In the genomic region with DNA sequence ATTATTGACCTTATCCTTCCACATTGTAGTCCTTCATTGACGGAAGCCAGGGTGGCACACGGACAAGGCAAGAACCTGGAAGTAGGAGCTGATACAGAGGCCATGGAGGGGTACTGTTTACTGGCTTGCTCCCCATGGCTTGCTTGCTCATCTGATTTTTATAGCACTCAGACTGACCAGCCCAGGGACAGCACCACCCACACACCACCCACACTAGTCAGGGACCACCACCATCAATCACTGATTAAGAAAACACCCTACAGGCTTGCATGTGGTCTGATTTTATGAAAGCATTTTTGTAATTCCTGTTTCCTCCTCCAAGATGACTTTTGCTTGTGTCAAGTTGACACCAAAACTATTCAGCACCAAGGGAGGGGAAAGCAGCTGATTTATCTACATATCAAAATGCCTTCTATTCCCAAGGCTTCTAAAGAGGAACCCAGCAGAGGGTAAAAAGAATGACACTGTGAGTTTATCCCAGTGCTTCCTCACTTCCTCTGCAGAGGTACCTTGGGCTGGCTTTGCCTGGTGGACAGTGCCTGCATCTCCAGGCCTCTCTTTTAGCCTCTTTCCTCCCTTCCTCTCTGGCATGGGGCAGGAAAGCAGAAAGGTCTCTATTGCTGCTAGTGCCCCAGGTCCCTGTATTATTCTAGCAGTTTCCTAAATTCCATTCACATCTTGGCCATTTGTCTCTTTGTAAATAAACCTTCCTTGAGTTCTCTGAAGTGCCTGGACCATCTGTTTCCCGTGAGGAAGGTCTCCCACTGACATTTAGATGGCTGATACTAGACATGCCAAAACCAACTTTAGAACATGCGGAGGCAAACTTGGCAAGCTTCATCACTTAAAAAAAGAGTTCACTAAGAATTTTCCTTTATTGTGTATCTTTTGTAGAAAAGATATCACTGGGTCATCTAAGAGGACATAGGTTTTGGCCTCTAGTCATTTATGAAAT, we compare ENCODE assay signal across 13 mouse cellular contexts.
A peak's percentile ranks its signal among the peaks of the same experiment; 100 is the strongest.
DNase-seq lines count a peak whose midpoint lies in the region; ATAC-seq and TF ChIP-seq lines count a peak whose summit lies in the region.
"Had no signal": no experiment of that assay in that cellular context is flagged by ENCODE, and none has a peak within 500 bp of the region (broad histone marks: within the 10 kb centered on the region; RNA-seq: fewer than 3 reads in every experiment).

No protein-coding gene starts in this region.

- TF ChIP-seq CTCF in lung, embryonic 14.5 days (IDR thresholded peaks at IDR 0.05; ENCODE audit: low read depth), result no peak
- no peak for TF ChIP-seq CTCF in lung, adult 2 months (IDR thresholded peaks at IDR 0.05; ENCODE audit: insufficient read depth, low read length)

- no peaks in the 10 kb centered on the region for H3K27me3 ChIP-seq in lung, embryonic 14.5 days (ENCODE audit: insufficient read depth, low read length)
- H3K27me3 ChIP-seq in heart, embryonic 16.5 days (ENCODE audit: control insufficient read depth, insufficient read depth, low read length), result no peaks in the 10 kb centered on the region
- H3K27me3 ChIP-seq: limb, embryonic 13.5 days had no signal

- peak; percentile 36 to 60 for DNase-seq in frontal cortex, adult 2 months (ENCODE audit: extremely low spot score in 1 of 2, low spot score in 1 of 2)
- no peak for DNase-seq in frontal cortex, postnatal 10 days (ENCODE audit: low spot score in 2 of 2)
- peak; percentile 62 for DNase-seq in lung, embryonic 14.5 days
- no peak for DNase-seq in lung, adult 2 months
- DNase-seq in kidney, postnatal 4 days, result peak; percentile 5 to 17
- no peak for DNase-seq in urinary bladder, postnatal 36 days (ENCODE audit: low spot score in 2 of 2)
- no peak for DNase-seq in adrenal gland, adult 2 months
- DNase-seq: lung, postnatal 36 days had no signal

- H3K9ac ChIP-seq in lung, embryonic 14.5 days, result no peak overlapping the region
- no peak overlapping the region for H3K9ac ChIP-seq in heart, embryonic 16.5 days (ENCODE audit: low read length)
- H3K9ac ChIP-seq: limb, embryonic 13.5 days had no signal

- H3K4me2 ChIP-seq in lung, embryonic 14.5 days, result no peak overlapping the region
- no peak overlapping the region for H3K4me2 ChIP-seq in heart, embryonic 16.5 days (ENCODE audit: low read depth, low read length)
- H3K4me2 ChIP-seq: limb, embryonic 13.5 days had no signal

- no peaks in the 10 kb centered on the region for H3K9me3 ChIP-seq in lung, embryonic 14.5 days (ENCODE audit: low read depth, low read length)
- H3K9me3 ChIP-seq in heart, embryonic 16.5 days (replicated peaks; ENCODE audit: control insufficient read depth, low read length), result peaks cover 3% of the 10 kb centered on the region
- H3K9me3 ChIP-seq: limb, embryonic 13.5 days had no signal

- TF ChIP-seq POLR2A in lung, adult 2 months (IDR thresholded peaks at IDR 0.05; ENCODE audit: borderline replicate concordance, extremely low read depth, low read depth, low read length), result no peak

- no peaks in the 10 kb centered on the region for H3K4me1 ChIP-seq in lung, embryonic 14.5 days (ENCODE audit: insufficient read depth)
- no peaks in the 10 kb centered on the region for H3K4me1 ChIP-seq in lung, adult 2 months (ENCODE audit: control insufficient read depth, insufficient read depth, low read length)
- H3K4me1 ChIP-seq in heart, embryonic 16.5 days (ENCODE audit: control insufficient read depth, insufficient read depth, low read length), result no peaks in the 10 kb centered on the region

- H3K4me3 ChIP-seq in lung, embryonic 14.5 days (ENCODE audit: low read depth, low read length), result no peak overlapping the region
- no peak overlapping the region for H3K4me3 ChIP-seq in lung, adult 2 months (replicated peaks; ENCODE audit: extremely low read depth, low read depth, low read length)
- H3K4me3 ChIP-seq in heart, embryonic 16.5 days (ENCODE audit: low read length), result no peak overlapping the region
- H3K4me3 ChIP-seq: limb, embryonic 13.5 days had no signal

- H3K36me3 ChIP-seq in lung, embryonic 14.5 days (ENCODE audit: insufficient read depth), result no peaks in the 10 kb centered on the region
- no peaks in the 10 kb centered on the region for H3K36me3 ChIP-seq in heart, embryonic 16.5 days (ENCODE audit: control insufficient read depth, insufficient read depth)
- H3K36me3 ChIP-seq: limb, embryonic 13.5 days had no signal

- WGBS in lung, embryonic 14.5 days, result 55% methylated on average over 4 of the region's 4 CpGs
- WGBS in lung, adult 2 months, result 61% methylated on average over 4 of the region's 4 CpGs
- 61% methylated on average over 4 of the region's 4 CpGs for WGBS in heart, embryonic 16.5 days

- ATAC-seq in lung, embryonic 14.5 days (ENCODE audit: insufficient read depth), result peak; percentile 54; the same call in 1 of the 2 replicates
- ATAC-seq in heart, embryonic 16.5 days (replicated peaks; ENCODE audit: extremely low read depth, insufficient read depth, low FRiP score), result peak; percentile 49
- ATAC-seq: CD4-positive, CD25-positive, alpha-beta regulatory T cell, adult 4 months; intestine, embryonic 16.5 days; Patski had no signal

- no peak overlapping the region for H3K27ac ChIP-seq in lung, embryonic 14.5 days (ENCODE audit: low read depth)
- H3K27ac ChIP-seq in heart, embryonic 16.5 days (ENCODE audit: low read length), result no peak overlapping the region
- H3K27ac ChIP-seq: limb, embryonic 13.5 days had no signal

Comparison
In these comparisons a context has a peak if more than half of its experiments do, and no peak if none do; other contexts are left out.
1. DNase-seq: peak in frontal cortex, adult 2 months (2 of 2), lung, embryonic 14.5 days (single experiment) and kidney, postnatal 4 days (2 of 2); none in frontal cortex, postnatal 10 days (0 of 2), lung, adult 2 months (single experiment), urinary bladder, postnatal 36 days (0 of 2) and adrenal gland, adult 2 months (single experiment).